Mouse (Mus musculus) forebrain, postnatal 0 days (tissue): ENCODE measurements at regions not wholly inside any gene's neighbourhood (a gene's known extent, or its start where the extent isn't known, plus 50 kb on each side); places are given as distances from the start of the nearest gene placed in this dataset.

Experiments used
- ATAC-seq: fragments of 200-750 bp; cut with Nextera tagmentation; 2 replicates; pipeline ENCODE4 v1.8.0; 2017; ENCODE audit warnings: mild to moderate bottlenecking, moderate library complexity
- DNase-seq: peaks from one replicate; pipeline ENCODE4 v3.0.0-alpha.2; 2015
- H3K27ac ChIP-seq: fragments of 300-500 bp; sonication (generic); 2 replicates; pipeline ENCODE4 v1.5.1; 2014; ENCODE audit warnings: low read depth, mild to moderate bottlenecking, antibody characterized with exemption, low read length, moderate library complexity, mixed read lengths
- H3K27me3 ChIP-seq: fragments of 300-500 bp; sonication (generic); 2 replicates; pipeline ENCODE4 v1.6.1; 2014; ENCODE audit warnings: mild to moderate bottlenecking, low read length, mixed read lengths; ENCODE audit not compliant: insufficient read depth
- H3K36me3 ChIP-seq: fragments of 300-500 bp; sonication (generic); 2 replicates; pipeline ENCODE4 v1.6.1; 2014; ENCODE audit warnings: mild to moderate bottlenecking, moderate library complexity; ENCODE audit not compliant: insufficient read depth
- H3K4me1 ChIP-seq: fragments of 300-500 bp; sonication (generic); 2 replicates; pipeline ENCODE4 v1.6.1; 2014; ENCODE audit warnings: antibody characterized with exemption; ENCODE audit not compliant: insufficient read depth
- H3K4me2 ChIP-seq: fragments of 300-500 bp; sonication (generic); 2 replicates; pipeline ENCODE4 v1.6.1; 2014; ENCODE audit warnings: low read depth, mild to moderate bottlenecking, moderate library complexity
- H3K4me3 ChIP-seq: fragments of 300-500 bp; sonication (generic); 2 replicates; pipeline ENCODE4 v1.5.1; 2014; ENCODE audit warnings: low read depth, low read length, mixed read lengths
- H3K9ac ChIP-seq: fragments of 300-500 bp; sonication (generic); 2 replicates; pipeline ENCODE4 v1.6.1; 2014; ENCODE audit warnings: mild to moderate bottlenecking
- H3K9me3 ChIP-seq: fragments of 300-500 bp; sonication (generic); 2 replicates; pipeline ENCODE4 v1.6.1; 2016; ENCODE audit warnings: low read length
- CTCF ChIP-seq: sonication (generic); IDR thresholded peaks from 2 replicates; pipeline ENCODE4 v1.5.1; 2016; ENCODE audit warnings: antibody characterized with exemption, control low read depth, low read depth
- WGBS: fragments of 180-500 bp; shearing (Covaris S2); extraction: QIAGEN DNeasy Blood & Tissue Kit; methylation state at CpG from one replicate; pipeline ENCODE4 v1.1.7; 2014; 5-methylcytosine and 5-hydroxymethylcytosine counted together

- no peak for TF ChIP-seq CTCF
- ATAC-seq (no peak), DNase-seq (no peak)
- Histone ChIP-seq H3K4me3 (no peak overlapping the region), H3K27ac (no peak overlapping the region), H3K4me2 (no peak overlapping the region), H3K36me3 (no peaks in the 10 kb centered on the region), H3K27me3 (no peaks in the 10 kb centered on the region), H3K9ac (no peak overlapping the region), H3K4me1 (0 out of 2 replicates have a peak, but pooled peaks cover 5% of the 10 kb centered on the region), H3K9me3 (no peaks in the 10 kb centered on the region)
- 84% methylated on average over 2 of the region's 2 CpGs for WGBS
These were observed 347.3 kb upstream of the Rgmb start for GRCm38 (mm10) chr17:16178102-16178501.

- Histone ChIP-seq H3K27me3 (no peaks in the 10 kb centered on the region), H3K4me3 (no peak overlapping the region), H3K4me2 (no peak overlapping the region), H3K9ac (no peak overlapping the region), H3K9me3 (no peaks in the 10 kb centered on the region), H3K36me3 (no peaks in the 10 kb centered on the region), H3K27ac (no peak overlapping the region), H3K4me1 (0 out of 2 replicates have a peak, but pooled peaks cover 5% of the 10 kb centered on the region)
- DNase-seq = peak; percentile 6
- no peak for TF ChIP-seq CTCF
- 31% methylated on average over 8 of the region's 8 CpGs for WGBS
- ATAC-seq = peak; percentile 69
These were observed 346.1 kb upstream of the Rgmb start for GRCm38 (mm10) chr17:16176782-16177510.

GRCm38 (mm10) chr17:16173568-16174105 lies 342.8 kb upstream of the Rgmb start:
- H3K4me3 ChIP-seq = no peak overlapping the region
- H3K36me3 ChIP-seq = no peaks in the 10 kb centered on the region
- H3K4me2 ChIP-seq = no peak overlapping the region
- 80% methylated on average over 3 of the region's 3 CpGs for WGBS
- DNase-seq = no peak
- ATAC-seq = no peak
- H3K4me1 ChIP-seq = 0 out of 2 replicates have a peak, but pooled peaks cover 5% of the 10 kb centered on the region
- H3K27ac ChIP-seq = no peak overlapping the region
- TF ChIP-seq CTCF = no peak
- no peaks in the 10 kb centered on the region for H3K9me3 ChIP-seq
- no peak overlapping the region for H3K9ac ChIP-seq
- H3K27me3 ChIP-seq = no peaks in the 10 kb centered on the region

GRCm38 (mm10) chr17:16166731-16167130 lies 335.9 kb upstream of the Rgmb start:
- no peak overlapping the region for H3K4me3 ChIP-seq
- H3K27me3 ChIP-seq = no peaks in the 10 kb centered on the region
- no peak for ATAC-seq
- H3K36me3 ChIP-seq = no peaks in the 10 kb centered on the region
- no peak overlapping the region for H3K4me2 ChIP-seq
- H3K4me1 ChIP-seq = no peaks in the 10 kb centered on the region
- H3K9ac ChIP-seq = no peak overlapping the region
- no peak for DNase-seq
- no peak for TF ChIP-seq CTCF
- no peaks in the 10 kb centered on the region for H3K9me3 ChIP-seq
- 69% methylated on average over 2 of the region's 2 CpGs for WGBS
- H3K27ac ChIP-seq = no peak overlapping the region

- Histone ChIP-seq H3K4me2 (no peak overlapping the region), H3K4me3 (no peak overlapping the region), H3K9me3 (no peaks in the 10 kb centered on the region), H3K4me1 (no peaks in the 10 kb centered on the region), H3K27ac (no peak overlapping the region), H3K27me3 (no peaks in the 10 kb centered on the region), H3K9ac (no peak overlapping the region), H3K36me3 (no peaks in the 10 kb centered on the region)
- DNase-seq (no peak), ATAC-seq (no peak)
- WGBS = 71% methylated on average over 3 of the region's 3 CpGs
- no peak for TF ChIP-seq CTCF
These were observed 327.3 kb upstream of the Rgmb start for GRCm38 (mm10) chr17:16158119-16158518.

GRCm38 (mm10) chr17:16157711-16158110 lies 326.9 kb upstream of the Rgmb start:
- Histone ChIP-seq H3K36me3 (no peaks in the 10 kb centered on the region), H3K9me3 (no peaks in the 10 kb centered on the region), H3K4me2 (no peak overlapping the region), H3K4me3 (no peak overlapping the region), H3K4me1 (no peaks in the 10 kb centered on the region), H3K27ac (no peak overlapping the region), H3K27me3 (no peaks in the 10 kb centered on the region), H3K9ac (no peak overlapping the region)
- DNase-seq (no peak), ATAC-seq (no peak)
- 56% methylated on average over 6 of the region's 6 CpGs for WGBS
- TF ChIP-seq CTCF = no peak

- TF ChIP-seq CTCF = no peak
- H3K9ac ChIP-seq = no peak overlapping the region
- no peak overlapping the region for H3K27ac ChIP-seq
- no peaks in the 10 kb centered on the region for H3K4me1 ChIP-seq
- no peak overlapping the region for H3K4me2 ChIP-seq
- no peaks in the 10 kb centered on the region for H3K27me3 ChIP-seq
- no peak for ATAC-seq
- DNase-seq = no peak
- H3K36me3 ChIP-seq = no peaks in the 10 kb centered on the region
- 68% methylated on average over 5 of the region's 5 CpGs for WGBS
- no peaks in the 10 kb centered on the region for H3K9me3 ChIP-seq
- H3K4me3 ChIP-seq = no peak overlapping the region
These were observed 326.3 kb upstream of the Rgmb start for GRCm38 (mm10) chr17:16157135-16157534.
